Mouse (Mus musculus) hindbrain, postnatal 0 days (tissue): Measurements from ENCODE around the gene Mdga1. TPM values are rescaled to one million over a fixed set of nuclear protein-coding genes. Genes with fewer than 3 reads are reported as not detected.

Experiments used
- ATAC-seq: fragments of 200-750 bp; cut with Nextera tagmentation; 2 replicates; pipeline ENCODE4 v1.8.0; 2017; ENCODE audit warnings: mild to moderate bottlenecking, moderate TSS enrichment, moderate library complexity
- DNase-seq: peaks from one replicate; pipeline ENCODE4 v3.0.0-alpha.2; 2015; ENCODE audit warnings: low spot score
- H3K27ac ChIP-seq: fragments of 300-500 bp; sonication (generic); 2 replicates; pipeline ENCODE4 v1.5.1; 2014; ENCODE audit warnings: mild to moderate bottlenecking
- H3K27me3 ChIP-seq: fragments of 300-500 bp; sonication (generic); 2 replicates; pipeline ENCODE4 v1.6.1; 2014; ENCODE audit warnings: low read length, mixed read lengths; ENCODE audit not compliant: insufficient read depth
- H3K36me3 ChIP-seq: fragments of 300-500 bp; sonication (generic); 2 replicates; pipeline ENCODE4 v1.6.1; 2014; ENCODE audit warnings: low read length, mixed read lengths; ENCODE audit not compliant: insufficient read depth
- H3K4me1 ChIP-seq: fragments of 300-500 bp; sonication (generic); 2 replicates; pipeline ENCODE4 v1.6.1; 2014; ENCODE audit warnings: antibody characterized with exemption, low read length, mixed read lengths; ENCODE audit not compliant: insufficient read depth
- H3K4me2 ChIP-seq: fragments of 300-500 bp; sonication (generic); 2 replicates; pipeline ENCODE4 v1.6.1; 2014; ENCODE audit warnings: low read depth, mild to moderate bottlenecking, low read length, moderate library complexity, mixed read lengths
- H3K4me3 ChIP-seq: fragments of 300-500 bp; sonication (generic); 2 replicates; pipeline ENCODE4 v1.5.1; 2014; ENCODE audit warnings: low read length
- H3K9ac ChIP-seq: fragments of 300-500 bp; sonication (generic); replicated peaks from 2 replicates; pipeline ENCODE4 v1.6.1; 2014; ENCODE audit warnings: mild to moderate bottlenecking, low read length, moderate library complexity, mixed read lengths
- H3K9me3 ChIP-seq: fragments of 300-500 bp; sonication (generic); 2 replicates; pipeline ENCODE4 v1.6.1; 2016; ENCODE audit warnings: low read length, mixed read lengths
- CTCF ChIP-seq: IDR thresholded peaks from 2 replicates; pipeline ENCODE4 v1.5.1; 2016; ENCODE audit warnings: antibody characterized with exemption, control low read depth, low read depth
- WGBS: fragments of 180-500 bp; shearing (Covaris S2); extraction: QIAGEN DNeasy Blood & Tissue Kit; methylation state at CpG from one replicate; pipeline ENCODE4 v1.1.7; 2014; 5-methylcytosine and 5-hydroxymethylcytosine counted together
- polyA plus RNA-seq: library from polyadenylated mRNA; unstranded; fragments of >200 nt; fragmentation: Nextera tagmentation; extraction: Ambion mirVana; gene quantifications from 2 replicates; pipeline ENCODE4 v1.2.1, GENCODE M21; 2015
- total RNA-seq: library from RNA; depleted of rRNA; stranded (reverse); fragments of >200 nt; gene quantifications from 2 replicates; pipeline ENCODE4 v1.2.3, GENCODE M21; 2014

The Mdga1 gene
- total and polyA plus RNA-seq, 2 experiments from 2014 or later: 16.7 to 104 TPM

DNA sequence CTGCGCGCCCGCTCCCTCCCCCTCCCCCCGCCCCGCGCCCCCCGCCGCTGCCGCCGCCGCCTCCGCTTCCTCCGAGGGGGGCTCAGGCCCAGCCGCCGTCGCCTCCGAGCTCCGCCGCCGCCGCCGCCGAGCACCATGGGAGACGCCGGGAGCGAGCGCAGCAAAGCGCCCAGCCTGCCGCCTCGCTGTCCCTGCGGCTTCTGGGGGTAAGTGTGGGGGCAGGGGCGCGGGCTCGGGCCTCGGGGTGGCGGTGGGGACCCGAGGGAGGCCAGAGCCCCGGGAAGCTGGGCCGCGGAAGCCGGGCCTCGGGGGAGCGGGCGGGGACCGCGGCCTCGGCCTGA is 35.2 kb upstream of the Mdga1 start:
- Histone ChIP-seq H3K9me3 (no peaks in the 10 kb centered on the region), H3K4me3 (peak overlapping the region; percentile 93), H3K36me3 (no peaks in the 10 kb centered on the region), H3K9ac (peak overlapping the region; percentile 92), H3K4me1 (peaks cover 29% of the 10 kb centered on the region), H3K4me2 (peak overlapping the region; percentile 67), H3K27me3 (no peaks in the 10 kb centered on the region), H3K27ac (peak overlapping the region; percentile 97)
- DNase-seq (no peak), ATAC-seq (no peak)
- 3% methylated on average over 30 of the region's 47 CpGs for WGBS
- no peak for TF ChIP-seq CTCF

DNA sequence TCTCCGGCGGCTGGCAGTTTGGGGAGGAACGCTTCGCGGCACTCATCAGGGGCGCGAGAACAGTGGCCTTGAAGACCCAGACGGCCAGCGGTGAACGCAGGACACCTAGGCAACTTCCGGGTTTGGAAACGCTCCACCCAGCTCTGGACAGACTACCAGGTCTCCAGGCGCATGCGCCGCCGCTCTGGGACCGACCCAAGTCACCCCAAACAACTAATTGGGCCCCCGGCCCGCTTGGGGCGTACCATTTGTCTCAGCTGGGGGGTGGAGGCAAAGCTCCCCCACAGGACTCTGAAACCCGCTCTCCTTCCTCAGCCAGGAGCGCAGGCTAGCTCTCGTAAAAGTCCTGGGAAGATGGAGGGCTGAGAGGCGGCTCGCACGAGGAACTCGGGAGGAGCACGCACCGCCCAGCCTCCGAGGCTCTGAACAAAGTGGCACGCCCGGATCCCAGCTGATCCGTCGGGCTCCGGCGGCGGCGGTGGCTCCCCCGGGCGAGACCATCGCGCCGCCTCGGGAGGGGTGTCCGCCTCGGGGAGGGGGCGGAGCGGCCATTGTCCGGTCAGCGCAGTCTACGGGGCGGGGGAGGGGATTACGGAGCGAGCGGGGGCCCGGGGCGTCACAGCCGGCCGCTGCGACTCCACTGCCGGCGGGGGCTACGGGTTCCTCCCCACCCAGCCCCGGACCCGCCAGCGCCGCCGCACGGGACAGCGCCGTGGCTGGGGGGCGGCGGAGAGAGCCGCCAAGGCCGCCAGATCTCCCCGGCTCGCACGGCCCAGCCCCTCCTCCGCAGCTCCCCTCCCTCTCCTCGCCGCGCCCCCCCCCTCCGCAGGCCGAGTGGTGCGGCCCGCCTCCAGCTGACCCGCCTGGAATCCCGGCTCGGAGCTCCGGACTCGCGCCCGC is 34.6 kb upstream of the Mdga1 start, which contains the start of gene Zfand3:
Gene Zfand3, plus strand, starts transcription at position 531 of the 900 bp plus-strand sequence.
- Histone ChIP-seq H3K27me3 (no peaks in the 10 kb centered on the region), H3K4me2 (peak within 1 kb of the TSS; percentile 67), H3K4me1 (peaks cover 29% of the 10 kb centered on the region), H3K36me3 (no peaks in the 10 kb centered on the region), H3K27ac (peak within 1 kb of the TSS; percentile 97), H3K9me3 (no peaks in the 10 kb centered on the region), H3K4me3 (peak within 1 kb of the TSS; percentile 93), H3K9ac (peak within 1 kb of the TSS; percentile 92)
- ATAC-seq: peak; percentile 96
- TF ChIP-seq CTCF: no peak
- peak; percentile 96 for DNase-seq
- WGBS: under 1% methylated on average over 66 of the region's 93 CpGs

DNA sequence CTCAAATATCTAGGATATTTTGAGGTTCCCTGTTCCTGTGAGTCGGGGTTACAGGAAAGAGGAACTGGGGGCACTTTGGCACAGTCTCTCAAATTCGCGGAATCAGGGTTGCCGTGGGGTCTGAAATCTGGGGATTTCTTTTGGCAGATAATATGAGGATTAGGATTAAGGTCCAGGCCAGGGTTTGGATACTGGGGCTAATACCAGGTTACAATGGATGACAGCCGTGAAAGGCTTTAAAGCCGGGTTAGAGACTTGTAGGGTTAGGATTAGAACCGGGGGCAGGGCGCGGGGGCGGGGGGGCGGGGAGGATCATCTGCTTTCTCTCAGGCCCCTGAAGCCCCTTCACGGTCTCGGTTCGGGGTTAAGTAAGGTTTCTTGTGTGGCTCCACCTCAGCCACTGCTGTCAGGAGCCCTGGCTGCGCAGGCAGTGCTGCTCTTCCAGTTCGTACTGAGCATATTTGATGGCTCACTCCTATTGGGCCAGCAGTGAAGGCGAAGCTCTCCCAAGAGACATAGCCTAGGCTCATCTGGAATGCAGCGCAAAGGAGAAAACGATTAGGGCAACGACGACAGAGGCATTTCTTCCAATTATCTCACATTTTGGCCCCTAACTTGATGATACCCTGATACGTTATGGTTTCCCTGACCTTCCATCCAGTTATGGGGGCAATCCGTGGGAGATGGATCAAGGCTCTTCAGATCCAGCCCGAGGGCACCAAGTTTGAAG is 28.8 kb upstream of the Mdga1 start:
- WGBS: 70% methylated on average over 24 of the region's 24 CpGs

DNA sequence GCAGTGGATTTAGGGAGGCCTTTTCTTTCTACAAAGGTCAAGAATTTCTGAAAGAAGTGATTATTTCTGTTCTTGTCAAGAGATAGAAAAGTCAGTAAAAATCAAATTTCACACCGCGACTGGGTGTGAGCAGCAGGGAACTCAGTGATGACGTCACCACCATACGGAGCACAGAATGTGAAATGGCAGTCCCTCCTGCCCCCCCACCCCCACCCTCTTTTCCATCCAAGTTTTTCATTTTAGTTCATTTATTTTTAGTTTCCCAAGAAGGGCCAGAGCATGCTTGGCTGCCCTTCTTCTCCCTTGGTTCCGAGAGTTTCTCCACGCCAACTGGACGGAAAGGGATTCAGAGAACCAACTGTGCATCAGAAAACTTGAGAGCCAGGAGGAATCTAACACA is 27.8 kb upstream of the Mdga1 start:
- WGBS: 52% methylated on average over 7 of the region's 7 CpGs
- DNase-seq (no peak), ATAC-seq (no peak)

More for the DNA sequence above, 28.8 kb upstream of the Mdga1 start:
- no peak for TF ChIP-seq CTCF
- no peak for DNase-seq
- no peak overlapping the region for H3K9ac ChIP-seq
- no peak overlapping the region for H3K27ac ChIP-seq
- no peaks in the 10 kb centered on the region for H3K9me3 ChIP-seq
- H3K36me3 ChIP-seq: no peaks in the 10 kb centered on the region
- no peak overlapping the region for H3K4me3 ChIP-seq
- ATAC-seq: no peak
- H3K27me3 ChIP-seq: no peaks in the 10 kb centered on the region
- no peak overlapping the region for H3K4me2 ChIP-seq
- H3K4me1 ChIP-seq: peaks cover 2% of the 10 kb centered on the region; the same call in 1 of the 2 replicates

DNA sequence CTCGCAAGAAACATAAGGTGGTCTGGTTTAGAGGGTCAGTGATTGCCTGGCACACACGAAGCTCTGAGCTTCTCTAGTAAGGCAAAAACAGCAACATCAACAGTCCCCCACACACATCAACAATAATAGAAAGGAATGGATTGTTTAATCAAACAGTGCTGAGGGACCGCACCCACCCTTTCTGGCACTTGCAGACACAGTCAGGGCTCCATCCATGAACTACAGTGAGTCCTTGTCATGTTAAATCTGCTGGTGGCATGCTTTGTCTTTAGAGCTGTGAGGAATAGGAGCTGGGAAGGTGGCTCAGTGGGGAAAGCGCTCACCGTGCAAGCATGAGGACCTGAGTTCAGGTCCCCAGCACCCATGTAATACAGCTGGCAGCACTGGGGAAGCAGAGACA is 26.1 kb upstream of the Mdga1 start:
- H3K4me3 ChIP-seq: no peak overlapping the region
- DNase-seq: no peak
- H3K36me3 ChIP-seq: no peaks in the 10 kb centered on the region
- H3K9me3 ChIP-seq: no peaks in the 10 kb centered on the region
- H3K4me1 ChIP-seq: no peaks in the 10 kb centered on the region
- H3K9ac ChIP-seq: no peak overlapping the region
- no peaks in the 10 kb centered on the region for H3K27me3 ChIP-seq
- WGBS: 86% methylated on average over 5 of the region's 5 CpGs
- H3K4me2 ChIP-seq: no peak overlapping the region
- no peak for ATAC-seq
- TF ChIP-seq CTCF: no peak
- H3K27ac ChIP-seq: no peak overlapping the region

More for the DNA sequence above, 27.8 kb upstream of the Mdga1 start:
- Histone ChIP-seq H3K9ac (no peak overlapping the region), H3K27ac (no peak overlapping the region), H3K36me3 (no peaks in the 10 kb centered on the region), H3K27me3 (no peaks in the 10 kb centered on the region), H3K9me3 (no peaks in the 10 kb centered on the region), H3K4me2 (no peak overlapping the region), H3K4me1 (no peaks in the 10 kb centered on the region), H3K4me3 (no peak overlapping the region)
- TF ChIP-seq CTCF: no peak

DNA sequence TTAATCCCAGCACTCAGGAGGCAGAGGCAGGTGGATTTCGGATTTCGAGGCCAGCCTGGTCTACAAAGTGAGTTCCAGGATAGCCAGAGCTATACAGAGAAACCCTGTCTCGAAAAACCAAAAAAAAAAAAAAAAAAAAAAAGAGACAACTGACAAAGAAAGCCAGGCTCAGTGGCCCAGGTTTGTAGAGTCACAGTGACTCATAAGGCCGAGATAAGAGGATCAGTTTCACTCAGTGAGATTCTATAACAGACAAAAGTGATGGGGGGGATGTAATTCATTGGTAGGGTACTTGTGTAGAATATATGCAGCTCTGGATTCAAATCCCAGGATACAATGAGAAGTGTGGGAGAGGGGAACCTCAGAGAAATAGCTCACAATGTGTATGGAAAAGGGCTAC is 24.6 kb upstream of the Mdga1 start:
- Histone ChIP-seq H3K36me3 (no peaks in the 10 kb centered on the region), H3K4me2 (no peak overlapping the region), H3K9ac (no peak overlapping the region), H3K4me1 (no peaks in the 10 kb centered on the region), H3K27ac (no peak overlapping the region), H3K4me3 (no peak overlapping the region), H3K27me3 (no peaks in the 10 kb centered on the region), H3K9me3 (no peaks in the 10 kb centered on the region)
- no peak for DNase-seq
- 85% methylated on average over 4 of the region's 4 CpGs for WGBS
- no peak for ATAC-seq
- no peak for TF ChIP-seq CTCF
